Mouse (Mus musculus) neutrophil, adult 59 days (primary cell): Measurements from ENCODE around the gene Lce1l. TPM values are rescaled to one million over a fixed set of nuclear protein-coding genes. Genes with fewer than 3 reads are reported as not detected.

Source experiments
- total RNA-seq, 2 experiments: library from RNA; stranded (reverse); gene quantifications; 1 replicate in 1 of 2; 2 replicates in 1 of 2; pipeline ENCODE4 v1.2.4; 2023

Lce1l gene
- not detected for total RNA-seq

DNA sequence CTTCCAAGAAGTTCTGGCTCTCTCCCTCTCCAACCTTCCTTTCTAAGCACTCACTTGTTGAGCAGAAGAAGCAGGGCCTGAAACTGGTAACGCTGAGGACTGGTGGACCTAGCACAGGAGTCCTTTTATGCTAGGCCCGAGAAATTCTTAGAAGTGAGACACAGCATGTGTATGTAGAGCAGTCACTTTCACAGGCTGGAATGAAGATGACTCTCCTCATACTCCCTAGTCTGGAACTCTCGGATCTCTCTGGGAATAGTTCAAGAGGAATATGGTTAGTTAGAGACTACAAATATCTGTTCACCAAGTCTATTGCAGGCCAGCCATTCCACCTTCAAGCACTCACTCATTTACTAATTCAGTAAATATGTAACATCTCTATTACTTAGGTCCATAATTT, at the start of gene Lce1l:
Lce1l (minus strand) TSS at position 101 of the 400 bp plus-strand sequence.

DNA sequence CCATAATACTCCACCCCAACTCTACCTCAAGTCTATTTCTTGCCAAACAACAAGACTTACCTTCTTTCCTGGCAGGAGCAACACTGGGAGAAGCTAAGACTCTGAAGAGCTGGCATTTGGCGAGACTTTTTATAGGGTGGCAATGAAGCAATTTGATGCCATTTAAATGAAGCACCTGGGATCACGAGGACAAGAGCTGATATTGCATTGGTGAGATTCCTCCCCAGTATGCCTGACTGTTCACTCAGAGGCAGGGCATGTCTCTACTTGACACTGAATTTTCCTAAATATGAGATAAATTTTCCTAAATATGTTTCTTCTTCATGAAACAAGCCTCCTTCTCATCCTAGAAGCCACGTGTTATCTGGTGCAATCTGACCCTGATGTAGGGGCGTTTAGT, 19.0 kb upstream of the Lce1l start, which contains the start of gene 2310050C09Rik:
2310050C09Rik (minus strand) TSS at position 101 of the 400 bp plus-strand sequence.

DNA sequence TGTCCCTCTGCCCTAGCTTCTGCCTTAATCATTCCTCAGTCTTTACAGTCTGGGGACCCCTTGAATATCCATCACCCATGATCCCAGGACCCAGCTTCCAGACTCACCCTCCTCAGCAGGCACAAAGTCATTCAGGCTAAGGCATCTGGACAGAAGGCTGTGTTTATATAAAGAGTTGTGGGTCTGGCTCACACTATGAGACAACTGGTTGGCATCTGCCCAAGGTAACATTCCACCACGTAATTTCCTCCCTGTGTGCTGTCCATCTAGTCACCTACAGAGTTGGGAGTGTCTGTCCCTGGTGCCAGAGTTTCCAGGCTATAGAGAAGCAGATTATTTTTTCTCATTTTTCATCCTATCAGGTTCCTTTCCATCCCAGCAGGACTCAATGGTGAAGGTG, 24.0 kb downstream of the Lce1l start, which contains the start of gene Kprp:
Kprp (minus strand) TSS at position 140 of the 400 bp plus-strand sequence.

DNA sequence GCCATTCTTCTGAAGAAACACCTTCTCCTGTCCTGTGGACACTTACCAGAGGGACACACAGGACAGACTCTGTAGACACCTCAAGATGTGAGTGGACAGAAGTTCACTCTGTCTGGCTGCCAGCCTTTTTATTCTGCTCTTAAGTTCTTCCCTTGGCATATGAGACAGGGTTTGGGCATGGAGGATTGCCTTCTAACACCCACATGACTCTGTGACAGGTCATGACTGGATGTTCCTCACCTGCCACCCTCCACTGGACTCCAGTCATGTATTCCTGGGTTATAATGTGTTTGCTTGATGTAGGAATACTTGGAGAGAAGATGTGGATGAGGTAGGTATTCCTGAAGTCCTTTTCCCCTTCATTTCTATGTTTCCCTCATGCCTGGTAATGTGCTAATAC, 43.3 kb downstream of the Lce1l start, which contains the start of gene Lce1k:
Lce1k (minus strand) TSS at position 101 of the 400 bp plus-strand sequence.

Other genes with a start within 250 kb of the Lce1l start
- gene 2210017I01Rik, start 243.8 kb downstream of the Lce1l start, total RNA-seq, result not detected
- not detected for gene Lce6a, start 229.6 kb downstream of the Lce1l start, total RNA-seq
- gene Lce1a1, start 203.0 kb downstream of the Lce1l start, total RNA-seq, result not detected
- not detected for gene Lce1b, start 194.4 kb downstream of the Lce1l start, total RNA-seq
- not detected for gene Lce1a2, start 181.0 kb downstream of the Lce1l start, total RNA-seq
- not detected for gene Lce1c, start 172.0 kb downstream of the Lce1l start, total RNA-seq
- gene Lce1d, start 164.1 kb downstream of the Lce1l start, total RNA-seq, result not detected
- gene Lce1e, start 142.2 kb downstream of the Lce1l start, total RNA-seq, result not detected
- gene Lce1f, start 130.9 kb downstream of the Lce1l start, total RNA-seq, result not detected
- gene Gm38119, start 112.2 kb downstream of the Lce1l start, total RNA-seq, result not detected
- gene Lce1g, start 98.9 kb downstream of the Lce1l start, total RNA-seq, result not detected
- gene Lce1h, start 86.2 kb downstream of the Lce1l start, total RNA-seq, result not detected
- gene Lce1i, start 72.4 kb downstream of the Lce1l start, total RNA-seq, result not detected
- gene Lce1j, start 60.8 kb downstream of the Lce1l start, total RNA-seq, result not detected
- not detected for gene Lce1k, start 43.4 kb downstream of the Lce1l start, total RNA-seq
- not detected for gene Kprp, start 24.0 kb downstream of the Lce1l start, total RNA-seq
- gene 2310050C09Rik, start 18.9 kb upstream of the Lce1l start, total RNA-seq, result not detected
- gene Lce3a, start 74.9 kb upstream of the Lce1l start, total RNA-seq, result not detected
- not detected for gene Lce3b, start 81.7 kb upstream of the Lce1l start, total RNA-seq
- not detected for gene Lce3c, start 93.2 kb upstream of the Lce1l start, total RNA-seq
- not detected for gene Lce3d, start 106.1 kb upstream of the Lce1l start, total RNA-seq
- not detected for gene Lce3e, start 115.8 kb upstream of the Lce1l start, total RNA-seq
- not detected for gene Lce3f, start 140.9 kb upstream of the Lce1l start, total RNA-seq
- gene Crct1, start 164.4 kb upstream of the Lce1l start, total RNA-seq, result not detected
- gene Lce1m, start 167.8 kb upstream of the Lce1l start, total RNA-seq, result not detected
- gene Gm4858, start 217.5 kb upstream of the Lce1l start, total RNA-seq, result not detected